Mouse (Mus musculus) lung, adult 2 months (tissue): Measurements from ENCODE around the gene Mllt3.

ENCODE experiments used
- CTCF ChIP-seq: fragments of 200-500 bp; IDR thresholded peaks from 2 replicates; pipeline ENCODE4 v1.5.1; 2011; ENCODE audit warnings: mild to moderate bottlenecking, low read length, control low read depth; ENCODE audit not compliant: insufficient read depth
- POLR2A ChIP-seq: fragments of 200-500 bp; IDR thresholded peaks from 2 replicates; pipeline ENCODE4 v1.6.1; 2011; ENCODE audit warnings: low read depth, mild to moderate bottlenecking, control low read depth, low read length, borderline replicate concordance; ENCODE audit errors: extremely low read depth

DNA sequence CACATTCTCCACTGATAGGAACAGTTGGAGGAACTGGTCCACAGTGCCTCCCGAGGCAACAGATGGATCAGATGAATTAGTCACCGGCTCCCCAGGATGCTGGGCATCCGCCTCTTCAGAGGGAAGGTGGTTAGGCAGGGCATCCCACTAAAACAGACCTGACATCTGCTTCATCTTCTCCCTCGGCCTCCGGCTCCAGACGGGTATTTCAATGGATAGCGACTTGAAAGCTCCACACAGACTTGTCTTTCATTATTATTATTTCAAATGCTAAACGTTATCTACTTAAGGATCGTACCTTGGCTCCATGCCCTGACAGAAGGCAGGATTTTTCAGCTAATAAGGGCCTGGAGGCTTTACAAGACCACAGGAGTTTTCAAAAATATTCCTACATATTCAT, 214.0 kb downstream of the Mllt3 start:
- TF ChIP-seq CTCF (no peak), POLR2A (no peak)
